Mouse (Mus musculus) kidney, postnatal 0 days (tissue): Measurements from ENCODE around the gene Ciz1. TPM values are rescaled to one million over a fixed set of nuclear protein-coding genes. Genes with fewer than 3 reads are reported as not detected.
A peak's percentile ranks its signal among the peaks of the same experiment; 100 is the strongest.

Experiments
- ATAC-seq: fragments of 200-750 bp; cut with Nextera tagmentation; replicated peaks from 2 replicates; pipeline ENCODE4 v1.8.0; 2017; ENCODE audit warnings: low read depth, moderate number of reproducible peaks, moderate TSS enrichment, moderate library complexity; ENCODE audit not compliant: low FRiP score
- DNase-seq: peaks from one replicate; pipeline ENCODE4 v3.0.0-alpha.2; 2016; ENCODE audit warnings: low spot score
- H3K27ac ChIP-seq: fragments of 300-500 bp; sonication (generic); 2 replicates; pipeline ENCODE4 v1.5.1; 2014; ENCODE audit warnings: mild to moderate bottlenecking
- H3K27me3 ChIP-seq: fragments of 300-500 bp; sonication (generic); 2 replicates; pipeline ENCODE4 v1.6.1; 2014; ENCODE audit warnings: low read length, mixed read lengths; ENCODE audit not compliant: insufficient read depth
- H3K36me3 ChIP-seq: fragments of 300-500 bp; sonication (generic); 2 replicates; pipeline ENCODE4 v1.6.1; 2014; ENCODE audit warnings: low read length, mixed read lengths; ENCODE audit not compliant: insufficient read depth
- H3K4me1 ChIP-seq: fragments of 300-500 bp; sonication (generic); replicated peaks from 2 replicates; pipeline ENCODE4 v1.6.1; 2014; ENCODE audit warnings: antibody characterized with exemption, low read length, mixed read lengths; ENCODE audit not compliant: insufficient read depth
- H3K4me2 ChIP-seq: fragments of 300-500 bp; sonication (generic); 2 replicates; pipeline ENCODE4 v1.6.1; 2014; ENCODE audit warnings: mild to moderate bottlenecking, low read length, moderate library complexity, mixed read lengths
- H3K4me3 ChIP-seq: fragments of 300-500 bp; sonication (generic); replicated peaks from 2 replicates; pipeline ENCODE4 v1.5.1; 2014; ENCODE audit warnings: low read depth, low read length
- H3K9ac ChIP-seq: fragments of 300-500 bp; sonication (generic); 2 replicates; pipeline ENCODE4 v1.6.1; 2014; ENCODE audit warnings: low read depth, low read length
- H3K9me3 ChIP-seq: fragments of 300-500 bp; sonication (generic); replicated peaks from 2 replicates; pipeline ENCODE4 v1.6.1; 2016; ENCODE audit warnings: low read length, inconsistent platforms, mixed read lengths
- CTCF ChIP-seq: IDR thresholded peaks from 2 replicates; pipeline ENCODE4 v1.5.1; 2016; ENCODE audit warnings: antibody characterized with exemption, low read depth, mild to moderate bottlenecking, moderate library complexity
- WGBS: fragments of 180-500 bp; shearing (Covaris S2); extraction: QIAGEN DNeasy Blood & Tissue Kit; methylation state at CpG from one replicate; pipeline ENCODE4 v1.1.7; 2014; 5-methylcytosine and 5-hydroxymethylcytosine counted together
- microRNA-seq: library from miRNA; unstranded; fragments of <30 nt; microRNA quantifications from one replicate; pipeline ENCODE4, GENCODE M21; 2016
- polyA plus RNA-seq: library from polyadenylated mRNA; unstranded; fragments of >200 nt; fragmentation: Nextera tagmentation; extraction: Ambion mirVana; gene quantifications from 2 replicates; pipeline ENCODE4 v1.2.1, GENCODE M21; 2015

Gene Ciz1
- polyA plus RNA-seq, 1 experiment from 2014 or later, result 33.8 TPM

GRCm38 (mm10) chr2:32427720-32428119 lies 75.6 kb downstream of the Ciz1 start:
- Histone ChIP-seq H3K27ac (peak overlapping the region; percentile 60), H3K9me3 (no peaks in the 10 kb centered on the region), H3K4me3 (no peak overlapping the region), H3K4me2 (peak overlapping the region; percentile 23; the same call in 1 of the 2 replicates), H3K9ac (no peak overlapping the region), H3K27me3 (no peaks in the 10 kb centered on the region), H3K36me3 (no peaks in the 10 kb centered on the region), H3K4me1 (peaks cover 54% of the 10 kb centered on the region)
- no peak for TF ChIP-seq CTCF
- ATAC-seq (no peak), DNase-seq (no peak)
- 74% methylated on average over 5 of the region's 5 CpGs for WGBS

- Histone ChIP-seq H3K9me3 (no peaks in the 10 kb centered on the region), H3K4me2 (peak overlapping the region; percentile 39), H3K4me1 (peaks cover 48% of the 10 kb centered on the region), H3K27me3 (no peaks in the 10 kb centered on the region), H3K27ac (peak overlapping the region; percentile 60), H3K9ac (no peak overlapping the region), H3K4me3 (no peak overlapping the region), H3K36me3 (no peaks in the 10 kb centered on the region)
- DNase-seq, result peak; percentile 85
- TF ChIP-seq CTCF, result no peak
- peak; percentile 73 for ATAC-seq
- 21% methylated on average over 8 of the region's 8 CpGs for WGBS
These were observed 76.2 kb downstream of the Ciz1 start for GRCm38 (mm10) chr2:32428262-32428722.

- no peak overlapping the region for H3K9ac ChIP-seq
- H3K9me3 ChIP-seq, result no peaks in the 10 kb centered on the region
- no peak for TF ChIP-seq CTCF
- H3K4me1 ChIP-seq, result peaks cover 45% of the 10 kb centered on the region
- H3K27ac ChIP-seq, result peak overlapping the region; percentile 60; the same call in 1 of the 2 replicates
- DNase-seq (no peak), ATAC-seq (no peak)
- no peaks in the 10 kb centered on the region for H3K36me3 ChIP-seq
- no peak overlapping the region for H3K4me3 ChIP-seq
- H3K4me2 ChIP-seq, result peak overlapping the region; percentile 39
- WGBS, result 47% methylated on average over 4 of the region's 4 CpGs
- no peaks in the 10 kb centered on the region for H3K27me3 ChIP-seq
These were observed 77.2 kb downstream of the Ciz1 start for GRCm38 (mm10) chr2:32429215-32429891.

Small RNA genes lying within 50 kb of the gene (microRNA-seq; reads per million reads assigned to microRNA genes)
- not detected for gene Gm23363
- gene Mir199b, result 264 reads per million, percentile 62 among the genes with 10 or more reads in this experiment

Other genes starting within 250 kb of the Ciz1 start
- 31.4 and 33.8 TPM in 2 replicates for gene Prrc2b, start 201.2 kb upstream of the Ciz1 start, polyA plus RNA-seq
- 18.5 and 20.1 TPM in 2 replicates for gene Pomt1, start 115.7 kb upstream of the Ciz1 start, polyA plus RNA-seq
- 57.9 and 66.7 TPM in 2 replicates for gene Uck1, start 92.2 kb upstream of the Ciz1 start, polyA plus RNA-seq
- gene Golga2, start 64.9 kb upstream of the Ciz1 start, polyA plus RNA-seq, result 17.2 and 18.7 TPM in 2 replicates
- 436 and 445 TPM in 2 replicates for gene Swi5, start 64.3 kb upstream of the Ciz1 start, polyA plus RNA-seq
- 5.3 and 5.6 TPM in 2 replicates for gene Dnm1, start 1.0 kb downstream of the Ciz1 start, polyA plus RNA-seq
- gene 1110008P14Rik, start 29.6 kb downstream of the Ciz1 start, polyA plus RNA-seq, result 87.0 and 96.8 TPM in 2 replicates
- 43.5 and 50.3 TPM in 2 replicates for gene Lcn2, start 35.9 kb downstream of the Ciz1 start, polyA plus RNA-seq
- 44.1 and 44.8 TPM in 2 replicates for gene Ptges2, start 43.6 kb downstream of the Ciz1 start, polyA plus RNA-seq
- gene Naif1, start 98.1 kb downstream of the Ciz1 start, polyA plus RNA-seq, result 4.7 TPM in 2 replicates
- 15.0 and 16.9 TPM in 2 replicates for gene Slc25a25, start 99.1 kb downstream of the Ciz1 start, polyA plus RNA-seq
- 13.9 and 16.9 TPM in 2 replicates for gene Fam102a, start 183.0 kb downstream of the Ciz1 start, polyA plus RNA-seq
- gene Dpm2, start 218.5 kb downstream of the Ciz1 start, polyA plus RNA-seq, result 105 and 110 TPM in 2 replicates
- 0.42 and 0.61 TPM in 2 replicates for gene Pip5kl1, start 222.5 kb downstream of the Ciz1 start, polyA plus RNA-seq
- gene 9430097D07Rik, start 223.4 kb downstream of the Ciz1 start, polyA plus RNA-seq, result 0.08 TPM in 1 of 2 replicates, not detected in the other
- 15.8 and 18.1 TPM in 2 replicates for gene St6galnac4, start 234.8 kb downstream of the Ciz1 start, polyA plus RNA-seq
- gene St6galnac6, start 247.4 kb downstream of the Ciz1 start, polyA plus RNA-seq, result 13.7 and 15.3 TPM in 2 replicates